Mouse (Mus musculus): ENCODE measurements around the gene Apoe.
"Not testable (repeated sequence)": the region's sequence is repeated elsewhere in the genome, so short reads cannot be mapped to it uniquely, and the experiment has no call there.

The Apoe gene

DNA sequence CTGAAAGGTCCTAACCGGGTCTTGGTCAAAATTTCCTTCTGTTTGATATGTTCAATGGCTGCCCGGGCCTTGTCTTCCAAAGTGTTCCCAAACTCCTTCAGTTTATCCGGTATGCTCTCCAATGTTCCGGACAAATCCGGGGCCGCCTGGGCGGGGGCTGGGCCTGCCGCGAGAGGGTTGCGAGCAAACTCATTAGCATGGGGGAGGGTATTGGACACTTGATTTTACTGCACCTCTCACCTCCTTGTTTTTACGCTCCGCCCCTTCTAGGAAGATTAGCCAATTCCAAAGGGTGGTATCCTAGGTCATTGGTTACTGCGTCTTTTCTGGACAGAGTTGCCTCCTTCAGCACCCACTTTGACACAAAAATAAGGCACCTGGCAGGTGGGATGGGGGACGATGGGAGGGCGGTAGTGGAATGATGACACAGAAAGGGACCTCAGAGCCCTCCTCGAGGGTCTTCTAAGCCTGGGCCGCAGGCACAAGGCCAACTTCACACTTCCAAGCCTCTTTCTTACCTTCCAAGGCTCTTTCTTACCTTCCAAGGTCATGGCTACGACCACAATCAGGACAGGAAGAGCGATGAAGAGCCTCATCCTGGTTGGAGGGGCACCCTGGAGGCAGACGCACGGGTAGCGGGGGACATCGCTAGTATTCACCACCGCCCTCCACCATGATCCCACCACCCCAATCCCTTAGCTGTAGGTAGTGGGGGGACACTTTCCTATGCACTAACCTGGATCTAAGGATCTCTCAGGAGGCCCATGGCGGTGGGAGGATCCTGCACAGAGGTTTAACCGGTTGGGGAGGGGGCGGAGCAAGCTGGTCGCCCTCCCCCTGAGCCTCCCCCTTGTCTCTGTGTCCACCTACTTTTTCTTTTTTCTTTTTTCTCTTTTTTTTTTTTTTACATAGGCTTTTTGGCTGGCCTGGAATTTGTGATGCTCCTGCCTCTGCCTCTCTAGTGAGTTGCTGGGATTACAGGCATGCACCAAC lies 6.8 kb downstream of the Apoe start, which contains the start of gene Apoc1:
Gene Apoc1, minus strand, starts transcription at position 788 of the 993 bp plus-strand sequence.
- no peak for DNase-seq (ENCODE audit: extremely low read depth, low read depth)

DNA sequence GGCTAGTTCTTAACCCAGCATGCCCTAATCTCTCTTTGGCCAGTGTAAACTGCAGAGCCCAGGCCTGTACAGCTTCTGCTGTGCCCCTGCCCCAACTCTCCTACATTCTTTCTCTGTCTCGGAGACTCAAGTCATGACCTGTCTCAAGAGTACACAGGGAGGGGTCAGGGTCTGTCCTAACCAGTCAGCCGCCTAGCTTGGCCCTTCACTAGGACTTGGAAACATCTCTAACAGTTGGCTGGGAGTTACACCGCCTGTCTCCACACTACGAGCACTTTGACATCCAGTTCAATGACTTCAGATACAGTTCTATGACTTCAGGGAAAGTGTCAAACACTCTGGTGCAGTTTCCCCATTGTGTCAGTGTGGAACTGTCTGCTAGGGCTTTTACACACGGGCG lies 7.6 kb downstream of the Apoe start:
- DNase-seq (ENCODE audit: extremely low read depth, low read depth), result no peak

DNA sequence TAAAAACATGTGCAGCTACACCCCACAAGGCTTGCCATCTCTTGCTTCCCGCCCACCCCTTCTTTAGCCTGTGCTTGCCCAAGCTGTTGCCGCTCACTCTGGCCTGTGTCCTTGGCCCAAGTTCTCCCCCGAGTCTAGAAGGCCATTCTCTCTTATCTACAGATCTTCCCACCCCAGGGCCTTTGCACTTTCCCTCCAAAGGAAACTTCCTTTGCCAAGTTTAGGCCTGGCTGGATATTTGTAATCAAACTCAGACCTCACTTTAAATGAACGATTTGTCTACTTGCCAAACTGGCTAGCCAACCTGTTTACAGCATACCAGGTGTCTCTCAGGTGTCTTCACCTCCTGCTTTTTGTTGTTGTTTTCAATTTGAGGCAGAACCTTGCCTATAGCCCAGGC lies 8.1 kb downstream of the Apoe start:
- DNase-seq (ENCODE audit: extremely low read depth, low read depth), result no peak

DNA sequence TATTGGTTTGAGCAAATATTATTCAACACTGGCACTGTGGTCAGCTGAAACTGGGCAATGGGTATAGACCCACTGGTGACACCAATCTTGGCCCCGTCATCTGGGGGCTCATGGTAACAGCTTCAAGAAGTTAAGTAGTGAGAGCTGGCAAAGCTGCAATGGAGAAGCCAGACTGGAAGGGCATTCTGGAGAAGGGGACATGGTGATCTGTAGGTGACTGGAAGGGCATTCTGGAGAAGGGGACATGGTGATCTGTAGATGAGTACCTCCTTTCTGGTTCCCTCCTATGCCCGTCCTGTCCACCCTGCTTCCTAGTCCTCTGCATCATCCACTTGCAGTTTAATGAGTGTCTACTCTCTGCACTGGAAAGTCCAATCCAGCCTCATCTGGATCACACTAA lies 10.4 kb downstream of the Apoe start:
- no peak for DNase-seq (ENCODE audit: extremely low read depth, low read depth)

DNA sequence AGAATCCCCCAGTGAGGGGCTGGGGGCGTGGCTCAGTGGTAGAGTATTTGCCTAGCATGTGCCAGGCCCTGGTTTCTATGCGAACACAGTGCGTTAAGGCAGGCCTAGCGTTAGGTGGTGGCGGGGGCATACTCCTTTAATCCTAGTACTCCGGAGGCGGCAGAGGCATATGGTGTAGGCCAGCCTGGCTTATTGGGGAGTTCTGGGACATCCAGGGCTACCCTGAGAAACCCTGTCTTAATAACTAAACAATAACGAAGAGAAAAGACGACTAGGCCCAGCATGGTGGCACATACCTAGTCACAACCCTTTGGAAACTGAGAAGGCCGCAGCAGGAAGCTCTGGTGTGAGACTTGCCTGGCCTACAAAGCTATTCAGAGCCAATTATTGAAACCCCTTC lies 10.9 kb downstream of the Apoe start:
- DNase-seq (ENCODE audit: extremely low read depth, low read depth), result no peak

DNA sequence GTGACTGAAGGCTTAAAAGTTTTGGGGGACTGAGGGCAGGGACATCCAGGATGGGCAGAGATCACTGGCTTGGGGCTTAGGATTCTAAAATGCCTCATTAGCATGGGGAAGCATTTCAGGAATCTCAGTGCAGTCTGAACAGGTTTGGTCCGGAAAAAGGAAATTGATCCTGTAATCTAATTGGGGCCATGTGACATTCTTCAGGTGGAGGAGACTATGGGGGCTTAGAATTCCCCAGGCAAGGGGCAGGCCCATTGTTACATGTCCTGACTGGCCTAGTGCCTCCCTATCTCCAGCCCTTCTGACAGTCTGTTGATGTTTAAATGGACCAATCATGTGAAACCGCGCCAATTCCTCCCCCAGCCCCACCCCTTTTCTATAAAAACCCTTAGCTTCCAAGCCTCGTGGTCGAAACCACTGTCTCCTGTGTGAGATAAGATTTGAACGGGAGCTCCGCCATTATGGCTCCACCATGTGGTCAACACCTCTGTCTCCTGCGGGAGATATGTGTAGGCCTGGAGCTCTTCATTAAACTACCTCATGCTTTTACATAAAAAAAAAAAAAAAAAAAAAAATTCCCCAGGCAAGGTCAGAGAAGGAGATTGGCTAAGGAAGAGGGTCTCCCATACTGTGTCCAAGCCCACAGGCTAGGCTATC lies 11.9 kb downstream of the Apoe start:
- not testable (repeated sequence) for DNase-seq (ENCODE audit: extremely low read depth, low read depth)

DNA sequence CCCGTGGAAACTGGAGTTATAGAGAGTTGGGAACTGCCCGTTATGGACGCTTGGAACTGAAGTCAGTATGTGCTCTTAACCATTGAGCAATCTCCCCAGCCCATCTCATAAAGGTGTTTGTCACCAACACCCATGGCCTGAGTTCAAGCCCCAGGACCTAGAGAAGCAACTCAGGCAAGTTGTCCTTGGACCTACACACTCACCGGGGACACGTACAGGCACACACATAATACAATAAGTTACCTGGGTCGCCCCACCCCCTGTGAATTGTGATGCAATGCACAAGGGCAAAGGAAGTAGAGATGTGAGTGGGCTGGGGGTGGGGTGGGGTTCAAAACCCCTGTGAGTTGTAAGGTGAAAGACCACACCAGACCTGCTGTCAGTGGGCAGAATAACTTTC lies 12.5 kb downstream of the Apoe start:
- DNase-seq (ENCODE audit: extremely low read depth, low read depth), result no peak

DNA sequence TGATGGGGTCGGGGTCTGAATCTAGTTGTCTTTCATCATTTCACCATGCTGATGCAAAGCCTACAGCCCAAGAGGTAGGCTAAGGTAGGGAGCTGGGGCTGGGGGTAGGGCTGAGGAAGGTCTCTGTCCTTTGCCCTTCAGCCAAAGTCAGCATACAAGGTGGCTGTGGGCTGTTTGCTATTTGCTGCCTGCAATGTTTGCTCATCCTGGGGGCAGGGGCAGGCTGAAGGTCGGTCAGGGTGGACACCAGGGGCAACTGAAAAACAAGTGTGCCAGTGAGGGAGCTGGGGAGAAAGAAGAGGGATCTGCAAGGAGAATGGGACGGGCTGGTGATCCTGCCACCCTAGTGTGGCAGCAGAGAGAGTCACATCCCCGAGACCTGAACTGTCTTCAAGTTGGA lies 13.6 kb downstream of the Apoe start:
- DNase-seq (ENCODE audit: extremely low read depth, low read depth), result no peak

DNA sequence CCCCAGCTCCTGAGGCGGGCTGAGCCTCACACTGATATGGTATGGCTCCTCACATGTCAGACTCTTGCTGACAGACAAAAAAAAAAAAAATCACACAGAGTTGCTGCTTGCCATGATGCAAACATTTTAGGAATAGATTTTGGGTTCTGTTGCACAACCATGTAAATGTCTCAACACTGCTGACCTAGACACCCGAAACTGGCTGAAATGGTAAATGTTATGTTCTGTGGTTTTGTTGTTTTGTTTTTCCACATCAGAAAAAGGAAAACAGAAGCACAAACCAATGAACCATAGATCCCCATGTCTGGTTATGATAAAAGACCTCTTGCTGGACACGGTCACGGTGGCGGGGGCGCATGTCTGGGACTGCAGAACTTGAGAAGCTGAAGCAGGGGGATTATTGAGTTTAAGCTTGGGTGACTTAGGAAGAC lies 15.2 kb downstream of the Apoe start:
- DNase-seq (ENCODE audit: extremely low read depth, low read depth), result no peak

DNA sequence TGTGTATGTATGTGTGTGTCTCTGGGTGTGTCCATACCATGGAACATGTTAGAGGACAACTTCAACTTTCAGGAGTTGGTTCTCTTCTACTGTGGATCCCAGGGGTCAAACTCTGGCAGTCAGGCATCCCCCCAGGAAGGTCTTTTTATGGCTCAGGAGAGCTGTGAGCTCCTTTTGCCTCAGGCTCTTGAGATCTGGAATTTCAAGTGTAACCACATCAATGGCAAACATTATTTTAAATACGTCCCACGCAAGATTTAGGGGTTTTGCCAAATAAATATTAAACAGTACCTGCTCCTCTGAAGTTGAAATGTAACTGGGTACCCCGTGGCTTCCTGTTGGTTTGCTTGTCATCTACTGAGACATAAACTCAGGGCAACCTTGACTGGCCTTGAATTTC lies 16.0 kb downstream of the Apoe start:
- no peak for DNase-seq (ENCODE audit: extremely low read depth, low read depth)

DNA sequence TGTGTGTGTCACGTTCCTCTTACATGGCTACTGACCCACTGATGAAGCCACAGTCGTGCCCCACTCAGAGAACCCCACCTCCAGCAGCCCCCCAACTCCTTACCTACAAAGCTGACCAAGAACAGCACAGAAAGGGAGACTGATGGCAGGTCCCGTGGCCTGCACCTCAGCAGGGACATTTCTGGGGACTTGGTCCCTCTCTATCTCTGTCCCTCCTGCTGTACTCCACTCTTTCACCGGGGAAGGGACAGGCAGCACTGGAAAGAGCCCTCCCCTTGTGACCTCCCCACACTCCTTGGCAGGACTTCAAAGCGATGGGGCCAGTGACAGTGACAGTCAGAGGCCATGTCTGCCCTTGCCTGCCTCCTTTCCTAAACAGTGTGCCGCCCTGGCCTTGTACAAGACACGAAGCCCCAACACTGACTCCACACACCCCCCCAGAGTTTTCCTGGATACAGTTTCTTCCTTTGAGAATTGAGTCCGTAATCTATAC lies 17.7 kb downstream of the Apoe start, which contains the start of the genes Gm44805 and Apoc4:
Gene Gm44805, minus strand, starts transcription at position 222 of the 493 bp plus-strand sequence.
Gene Apoc4, minus strand, starts transcription at position 278 of the 493 bp plus-strand sequence.
- no peak for DNase-seq (ENCODE audit: extremely low read depth, low read depth)

DNA sequence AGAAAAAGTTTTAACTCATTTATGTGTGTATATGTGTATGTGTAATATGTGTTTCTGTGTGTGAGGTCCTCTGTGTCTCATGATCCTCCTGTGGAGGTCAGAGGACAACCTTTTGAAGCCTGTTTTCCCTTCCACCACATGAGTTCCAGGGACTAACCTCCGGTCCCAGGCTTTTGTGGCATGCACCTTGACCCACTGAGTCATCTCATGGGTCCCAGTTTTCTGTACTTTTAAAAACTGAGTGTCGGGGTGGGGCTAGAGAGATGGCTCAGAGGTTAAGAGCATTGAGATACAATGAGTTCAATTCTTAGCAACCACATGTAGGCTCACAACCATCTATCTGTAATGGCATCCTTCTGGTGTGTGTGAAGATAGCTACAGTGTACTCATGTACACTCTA lies 18.3 kb downstream of the Apoe start:
- DNase-seq (ENCODE audit: extremely low read depth, low read depth), result no peak

DNA sequence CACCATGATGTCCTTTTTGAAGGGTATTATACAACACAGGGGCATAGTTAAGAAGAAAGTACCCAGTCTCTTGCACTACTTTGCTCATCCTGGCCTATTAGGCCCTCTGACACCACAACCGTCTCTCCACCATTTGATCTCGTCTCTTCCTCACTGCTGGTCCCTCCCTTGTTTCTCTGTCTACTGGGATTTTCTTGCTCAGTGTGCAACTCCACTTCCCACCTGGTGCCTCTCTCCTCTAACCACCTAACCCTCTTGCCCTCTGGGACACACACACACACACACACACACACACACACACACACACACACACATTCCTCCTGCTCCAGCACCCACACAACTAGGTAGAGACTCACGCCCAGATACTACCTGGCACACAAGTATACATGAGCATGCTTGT lies 20.1 kb downstream of the Apoe start:
- DNase-seq (ENCODE audit: extremely low read depth, low read depth), result no peak

DNA sequence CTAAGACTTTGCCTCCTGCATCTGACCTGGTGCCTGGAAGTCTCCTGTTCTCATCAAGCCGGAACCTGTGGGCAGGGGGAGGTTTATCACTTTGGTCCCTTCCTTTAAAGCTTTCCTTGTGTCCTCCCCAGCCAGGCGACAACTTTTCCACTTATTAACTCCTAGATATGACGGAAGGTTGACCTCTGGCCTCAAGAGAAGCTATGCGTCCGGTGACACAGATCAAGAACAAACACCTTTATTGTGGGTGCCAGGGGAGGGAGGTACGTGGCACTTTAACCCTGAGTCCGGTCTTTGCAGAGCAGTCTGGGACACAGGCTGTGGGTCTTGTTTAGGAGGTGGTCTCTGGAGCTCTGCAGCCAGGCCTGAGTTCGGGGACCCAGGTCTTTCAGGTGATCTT lies 21.1 kb downstream of the Apoe start, which contains the start of gene Apoc2:
Gene Apoc2, minus strand, starts transcription at position 70 of the 400 bp plus-strand sequence.
- DNase-seq (ENCODE audit: extremely low read depth, low read depth), result no peak

DNA sequence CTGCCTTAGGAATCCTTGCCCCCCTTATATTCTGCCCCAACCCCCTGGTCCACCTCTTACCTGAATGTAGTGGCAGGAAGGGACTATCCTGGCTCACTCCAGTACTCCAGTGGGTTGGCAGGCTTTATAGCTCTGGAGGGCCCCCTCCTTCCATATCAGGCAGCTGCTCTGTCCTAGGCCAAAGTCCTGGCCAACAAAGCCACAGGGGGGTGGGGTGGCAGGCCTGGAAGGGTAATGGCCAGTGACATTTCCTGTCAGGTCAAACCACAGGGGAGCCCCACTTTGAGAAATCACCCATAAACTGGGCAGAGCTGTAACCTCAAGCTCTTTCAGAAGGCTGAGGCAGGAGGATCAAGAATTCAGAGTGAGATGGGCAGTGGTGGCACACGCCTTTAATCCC lies 22.3 kb downstream of the Apoe start:
- no peak for DNase-seq (ENCODE audit: extremely low read depth, low read depth)

DNA sequence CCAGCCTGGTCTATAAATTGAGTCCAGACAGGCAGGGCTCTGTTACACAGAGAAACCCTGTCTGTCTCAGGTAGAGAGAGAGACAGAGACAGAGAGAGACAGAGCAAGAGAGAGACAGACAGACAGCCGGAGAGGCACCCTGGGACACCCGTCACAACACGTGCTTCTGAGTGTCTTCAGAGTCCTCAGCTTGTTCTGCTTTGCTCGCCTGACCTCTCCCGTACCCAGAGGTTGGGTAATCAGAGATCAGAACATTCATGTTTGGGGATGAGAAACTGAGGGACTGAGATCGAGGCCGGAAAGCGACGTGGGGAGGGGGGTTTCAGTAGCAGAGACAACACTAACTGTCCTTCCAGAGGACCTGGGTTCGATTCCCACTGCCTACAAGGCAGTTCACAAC lies 23.2 kb downstream of the Apoe start:
- DNase-seq (ENCODE audit: extremely low read depth, low read depth), result no peak

DNA sequence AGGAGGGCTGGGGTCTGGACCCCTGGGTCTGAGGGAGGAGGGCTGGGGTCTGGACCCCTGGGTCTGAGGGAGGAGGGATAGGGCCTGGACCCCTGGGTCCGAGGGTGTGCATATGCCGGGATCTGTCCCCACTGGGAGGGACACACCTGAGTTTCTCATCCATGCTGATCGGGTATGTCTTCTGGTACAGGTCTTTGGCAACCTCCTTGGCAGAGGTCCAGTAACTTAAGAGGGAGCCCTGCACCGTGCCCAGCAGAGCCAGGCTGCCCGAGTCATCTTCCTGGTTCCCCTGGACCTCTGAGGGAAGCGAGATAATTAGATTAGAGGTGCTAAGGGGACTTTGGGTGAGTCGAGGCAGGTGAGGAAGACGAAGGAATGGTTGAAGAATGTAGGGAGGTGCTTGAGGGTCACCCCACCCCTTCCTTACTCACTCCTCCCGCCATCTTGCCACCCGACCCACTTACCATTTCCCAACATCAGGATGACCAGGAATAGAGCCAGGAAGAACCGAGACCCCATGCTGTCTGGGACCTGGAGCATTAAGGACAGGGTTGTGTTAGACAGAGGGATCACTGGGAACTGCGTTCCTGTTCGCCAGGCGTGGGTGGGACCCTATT lies 25.8 kb downstream of the Apoe start:
- DNase-seq (ENCODE audit: extremely low read depth, low read depth), result no peak

DNA sequence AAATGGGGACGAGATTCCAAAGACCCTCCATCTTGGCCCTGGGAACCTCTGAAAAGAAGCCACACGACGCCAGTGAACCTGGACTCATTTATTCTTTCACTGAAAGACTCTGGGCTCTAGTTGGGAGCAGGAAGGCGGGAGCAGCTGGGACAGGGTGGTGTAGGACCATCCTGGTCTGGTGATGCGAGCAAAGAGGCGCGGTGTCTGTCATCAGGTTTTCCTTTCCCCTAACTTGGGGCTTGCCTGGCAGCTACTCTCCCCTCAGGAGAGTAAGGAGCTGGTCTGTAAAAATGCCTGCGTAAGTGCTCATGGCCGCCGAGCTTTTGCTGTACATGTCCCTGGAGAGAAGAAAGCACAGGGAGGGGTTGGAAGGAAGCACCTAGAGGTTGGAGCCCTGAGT lies 27.5 kb downstream of the Apoe start:
- DNase-seq (ENCODE audit: extremely low read depth, low read depth), result no peak

DNA sequence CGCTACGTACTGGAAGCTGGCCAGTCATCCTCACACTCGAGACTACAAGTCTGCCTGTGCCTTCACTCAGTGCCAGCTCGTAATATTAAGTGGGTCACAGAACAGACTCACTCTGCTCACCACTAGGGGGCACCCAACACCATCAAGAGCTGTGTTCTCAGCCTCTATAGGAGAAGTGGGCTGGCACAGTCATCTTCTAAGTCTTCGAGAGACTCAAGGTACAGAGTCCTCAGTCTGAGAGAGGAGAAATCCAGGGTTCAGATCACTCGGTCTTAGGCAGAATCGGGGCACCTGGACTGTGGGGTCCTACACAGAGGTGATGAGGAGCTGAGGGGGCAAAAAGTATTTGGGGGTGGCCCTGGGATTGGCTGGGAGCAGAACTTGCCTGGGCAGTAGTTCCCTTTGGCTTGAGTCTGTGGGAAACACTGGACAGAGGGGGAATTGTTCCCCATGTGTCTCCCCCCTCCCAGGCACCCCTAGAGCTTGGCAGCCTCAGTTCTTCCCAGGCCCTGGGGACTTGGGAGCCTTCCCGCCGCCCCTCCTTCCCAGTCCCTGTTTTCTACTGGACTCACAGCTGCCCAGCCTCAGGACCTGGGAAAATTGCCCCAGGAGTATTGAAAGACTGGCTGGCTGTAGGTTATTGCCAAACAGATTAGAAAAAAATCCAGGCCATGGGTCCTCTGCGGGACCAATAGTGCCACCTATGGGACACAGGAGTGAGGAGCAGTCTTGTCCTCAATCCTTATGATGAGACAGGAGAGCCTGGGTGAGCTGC lies 29.9 kb downstream of the Apoe start:
- DNase-seq (ENCODE audit: extremely low read depth, low read depth), result peak; percentile 92

DNA sequence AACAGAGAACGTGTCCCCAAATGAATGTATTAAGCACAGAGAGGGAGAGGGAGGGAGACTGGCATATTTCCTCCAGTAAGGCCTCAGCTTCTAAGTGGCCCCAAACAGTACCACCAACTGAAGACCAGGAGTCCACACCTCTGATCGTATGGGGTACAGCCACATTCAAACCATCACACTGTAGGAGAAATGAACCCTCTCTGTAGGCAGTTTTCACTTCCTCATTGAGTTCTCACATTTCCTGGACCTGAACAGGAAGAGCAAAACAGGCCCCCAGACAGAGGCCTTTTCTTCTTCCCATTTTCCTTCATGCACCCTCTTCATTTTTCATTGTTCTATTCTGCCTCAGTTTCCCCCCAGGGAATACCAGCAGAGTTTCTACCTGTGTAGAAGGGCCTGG lies 31.6 kb downstream of the Apoe start:
- no peak for DNase-seq (ENCODE audit: extremely low read depth, low read depth)

DNA sequence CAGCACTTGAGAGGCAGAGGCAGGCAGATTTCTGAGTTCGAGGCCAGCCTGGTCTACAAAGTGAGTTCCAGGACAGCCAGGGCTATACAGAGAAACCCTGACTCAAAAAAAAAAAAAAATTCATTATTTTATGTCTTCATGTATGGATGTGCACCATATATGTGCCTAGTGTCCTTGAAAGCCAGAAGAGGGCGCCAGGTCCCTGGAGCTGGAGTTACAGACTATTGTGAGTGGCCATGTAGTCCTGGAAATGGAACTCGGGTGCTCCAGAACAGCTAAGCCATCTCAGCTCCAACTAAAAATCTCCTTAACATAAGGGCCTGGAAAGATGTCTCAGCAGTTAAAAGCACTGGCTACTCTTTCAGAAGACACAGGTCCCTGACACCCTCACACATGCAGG lies 32.2 kb downstream of the Apoe start:
- DNase-seq (ENCODE audit: extremely low read depth, low read depth), result peak; percentile 46

All from MEL-GATA-1-ER (cell line).